Comparison of ENCODE assay signal across 13 mouse cellular contexts in the genomic region with DNA sequence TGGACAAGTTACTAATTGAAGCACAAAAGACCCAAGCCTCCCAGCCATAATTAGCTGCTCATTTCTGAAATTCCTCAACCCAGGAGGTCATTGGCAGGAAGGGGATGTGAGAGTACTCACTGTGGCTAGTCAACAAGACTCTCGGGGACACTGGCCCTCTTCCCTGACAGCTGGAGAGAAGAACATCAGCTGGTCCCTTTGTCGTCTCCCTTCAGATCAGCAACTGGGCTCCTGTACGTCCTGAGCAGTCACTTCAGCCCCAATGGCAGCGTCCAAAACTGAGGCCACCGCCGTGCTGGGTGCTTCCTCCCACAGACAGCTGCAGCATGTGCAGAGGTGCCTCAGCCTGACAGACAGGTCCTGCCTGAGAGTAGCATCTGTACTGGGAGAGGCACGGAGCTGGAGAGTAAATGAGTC. TPM values are rescaled to one million over a fixed set of nuclear protein-coding genes. Genes with fewer than 3 reads are reported as not detected.
DNase-seq lines count a peak whose midpoint lies in the region; ATAC-seq and TF ChIP-seq lines count a peak whose summit lies in the region.
"Had no signal": no experiment of that assay in that cellular context is flagged by ENCODE, and none has a peak within 500 bp of the region (broad histone marks: within the 10 kb centered on the region; RNA-seq: fewer than 3 reads in every experiment).

A gene (minus strand): TSS at position 379 of the 417 bp plus-strand sequence.

- H3K4me2 ChIP-seq in midbrain, embryonic 13.5 days (replicated peaks): no peak within 1 kb of the TSS
- no peak within 1 kb of the TSS for H3K4me2 ChIP-seq in midbrain, embryonic 15.5 days
- H3K4me2 ChIP-seq in kidney, postnatal 0 days (ENCODE audit: low read length): peak within 1 kb of the TSS; percentile 27; the same call in 1 of the 2 replicates
- no peak within 1 kb of the TSS for H3K4me2 ChIP-seq in forebrain, embryonic 15.5 days (replicated peaks)
- H3K4me2 ChIP-seq: liver, embryonic 13.5 days had no signal

- no peak for DNase-seq in heart, embryonic 10.5 days (ENCODE audit: low spot score)
- peak; percentile 60 for DNase-seq in kidney, postnatal 0 days (ENCODE audit: low spot score)
- peak; percentile 38 for DNase-seq in retina, postnatal 1 day
- DNase-seq in layer of hippocampus, adult 9-11 months: no peak
- no peak for DNase-seq in cerebellum, postnatal 14 days
- DNase-seq: liver, embryonic 13.5 days; thymus, adult 2 months had no signal

- H3K9ac ChIP-seq in midbrain, embryonic 13.5 days (replicated peaks): no peak within 1 kb of the TSS
- H3K9ac ChIP-seq in midbrain, embryonic 15.5 days: no peak within 1 kb of the TSS
- H3K9ac ChIP-seq in kidney, postnatal 0 days (ENCODE audit: low read depth, low read length): no peak within 1 kb of the TSS
- no peak within 1 kb of the TSS for H3K9ac ChIP-seq in forebrain, embryonic 15.5 days (replicated peaks)
- H3K9ac ChIP-seq: liver, embryonic 13.5 days had no signal

- no peak within 1 kb of the TSS for H3K27ac ChIP-seq in midbrain, embryonic 13.5 days
- H3K27ac ChIP-seq in midbrain, embryonic 15.5 days: no peak within 1 kb of the TSS
- H3K27ac ChIP-seq in heart, embryonic 10.5 days: no peak within 1 kb of the TSS
- no peak within 1 kb of the TSS for H3K27ac ChIP-seq in kidney, postnatal 0 days
- no peak within 1 kb of the TSS for H3K27ac ChIP-seq in forebrain, embryonic 15.5 days (replicated peaks)
- H3K27ac ChIP-seq: liver, embryonic 13.5 days had no signal

- WGBS in midbrain, embryonic 13.5 days: 30% methylated on average over 7 of the region's 7 CpGs
- 39% methylated on average over 7 of the region's 7 CpGs for WGBS in midbrain, embryonic 15.5 days
- 19% methylated on average over 7 of the region's 7 CpGs for WGBS in heart, embryonic 10.5 days
- WGBS in kidney, postnatal 0 days: 17% methylated on average over 7 of the region's 7 CpGs
- 21% methylated on average over 7 of the region's 7 CpGs for WGBS in forebrain, embryonic 15.5 days

- H3K4me3 ChIP-seq in midbrain, embryonic 13.5 days (replicated peaks): no peak within 1 kb of the TSS
- H3K4me3 ChIP-seq in midbrain, embryonic 15.5 days: no peak within 1 kb of the TSS
- 0 out of 2 replicates have a peak within 1 kb of the TSS, but pooled peaks have one; percentile 22 for H3K4me3 ChIP-seq in heart, embryonic 10.5 days
- no peak within 1 kb of the TSS for H3K4me3 ChIP-seq in kidney, postnatal 0 days (replicated peaks; ENCODE audit: low read depth, low read length)
- H3K4me3 ChIP-seq in forebrain, embryonic 15.5 days: no peak within 1 kb of the TSS
- H3K4me3 ChIP-seq: liver, embryonic 13.5 days; myocyte had no signal

- H3K27me3 ChIP-seq in midbrain, embryonic 13.5 days: no peaks in the 10 kb centered on the region
- H3K27me3 ChIP-seq in midbrain, embryonic 15.5 days (replicated peaks): no peaks in the 10 kb centered on the region
- H3K27me3 ChIP-seq in heart, embryonic 10.5 days (ENCODE audit: insufficient read depth, poor library complexity, severe bottlenecking): no peaks in the 10 kb centered on the region
- no peaks in the 10 kb centered on the region for H3K27me3 ChIP-seq in kidney, postnatal 0 days (ENCODE audit: insufficient read depth, low read length)
- H3K27me3 ChIP-seq in forebrain, embryonic 15.5 days: no peaks in the 10 kb centered on the region
- H3K27me3 ChIP-seq: liver, embryonic 13.5 days had no signal

- no peak for TF ChIP-seq CTCF in kidney, postnatal 0 days (IDR thresholded peaks at IDR 0.05; ENCODE audit: low read depth)

- peak; percentile 53; the same call in 1 of the 2 replicates for ATAC-seq in midbrain, embryonic 13.5 days
- ATAC-seq in midbrain, embryonic 15.5 days (replicated peaks): no peak
- no peak for ATAC-seq in kidney, postnatal 0 days (replicated peaks; ENCODE audit: low FRiP score, low read depth)
- no peak for ATAC-seq in forebrain, embryonic 15.5 days (replicated peaks)
- ATAC-seq: CD4-positive, CD25-positive, alpha-beta regulatory T cell, adult 4 months; intestine, postnatal 0 days had no signal

- H3K4me1 ChIP-seq in midbrain, embryonic 13.5 days (replicated peaks): no peaks in the 10 kb centered on the region
- H3K4me1 ChIP-seq in midbrain, embryonic 15.5 days: no peaks in the 10 kb centered on the region
- H3K4me1 ChIP-seq in heart, embryonic 10.5 days: peaks cover 14% of the 10 kb centered on the region
- no peaks in the 10 kb centered on the region for H3K4me1 ChIP-seq in kidney, postnatal 0 days (replicated peaks; ENCODE audit: insufficient read depth, low read length)
- no peaks in the 10 kb centered on the region for H3K4me1 ChIP-seq in forebrain, embryonic 15.5 days
- H3K4me1 ChIP-seq: liver, embryonic 13.5 days had no signal

- H3K9me3 ChIP-seq in midbrain, embryonic 13.5 days: no peaks in the 10 kb centered on the region
- no peaks in the 10 kb centered on the region for H3K9me3 ChIP-seq in midbrain, embryonic 15.5 days
- no peaks in the 10 kb centered on the region for H3K9me3 ChIP-seq in heart, embryonic 10.5 days
- no peaks in the 10 kb centered on the region for H3K9me3 ChIP-seq in kidney, postnatal 0 days (replicated peaks; ENCODE audit: low read length)
- H3K9me3 ChIP-seq in forebrain, embryonic 15.5 days: no peaks in the 10 kb centered on the region
- H3K9me3 ChIP-seq: liver, embryonic 13.5 days had no signal

- no peaks in the 10 kb centered on the region for H3K36me3 ChIP-seq in midbrain, embryonic 13.5 days
- no peaks in the 10 kb centered on the region for H3K36me3 ChIP-seq in midbrain, embryonic 15.5 days (replicated peaks)
- H3K36me3 ChIP-seq in heart, embryonic 10.5 days: no peaks in the 10 kb centered on the region
- no peaks in the 10 kb centered on the region for H3K36me3 ChIP-seq in kidney, postnatal 0 days (ENCODE audit: insufficient read depth, low read length)
- no peaks in the 10 kb centered on the region for H3K36me3 ChIP-seq in forebrain, embryonic 15.5 days
- H3K36me3 ChIP-seq: liver, embryonic 13.5 days had no signal

RNA-seq across cellular contexts. Expression of the gene that starts here (rescaled TPM):
- polyA plus RNA-seq in midbrain, embryonic 13.5 days (2015; fragmentation: Nextera tagmentation; extraction: Ambion mirVana): 0.04 and 0.13 TPM in 2 replicates
- polyA plus RNA-seq in midbrain, embryonic 15.5 days (2015; fragmentation: Nextera tagmentation; extraction: Ambion mirVana): 0.08 and 0.12 TPM in 2 replicates
- 0.05 and 0.13 TPM in 2 replicates for polyA plus RNA-seq in heart, embryonic 10.5 days (2016; fragmentation: Nextera tagmentation; extraction: Ambion mirVana)
- 0.09 and 0.10 TPM in 2 replicates for polyA plus RNA-seq in kidney, postnatal 0 days (2015; fragmentation: Nextera tagmentation; extraction: Ambion mirVana)
- polyA plus RNA-seq in forebrain, embryonic 15.5 days (2015; fragmentation: Nextera tagmentation; extraction: Ambion mirVana): 0.08 TPM in 2 replicates
- polyA plus RNA-seq: CD4-positive, CD25-positive, alpha-beta regulatory T cell, adult 4 months; intestine, postnatal 0 days; liver, embryonic 13.5 days had no signal

Comparison
In these comparisons a context has a peak if more than half of its experiments do, and no peak if none do; other contexts are left out.
1. Peak in ATAC-seq in midbrain, embryonic 13.5 days; RNA of the gene not detected or under 1 TPM.
2. Peak in DNase-seq and H3K4me2 ChIP-seq in kidney, postnatal 0 days; RNA of the gene not detected or under 1 TPM.